Mouse (Mus musculus): ENCODE results near the gene Vwde. TPM values are rescaled to one million over a fixed set of nuclear protein-coding genes. Genes with fewer than 3 reads are reported as not detected.

Vwde gene
- polyA plus RNA-seq, 1 experiment from 2014 or later: 0.29 TPM

DNA sequence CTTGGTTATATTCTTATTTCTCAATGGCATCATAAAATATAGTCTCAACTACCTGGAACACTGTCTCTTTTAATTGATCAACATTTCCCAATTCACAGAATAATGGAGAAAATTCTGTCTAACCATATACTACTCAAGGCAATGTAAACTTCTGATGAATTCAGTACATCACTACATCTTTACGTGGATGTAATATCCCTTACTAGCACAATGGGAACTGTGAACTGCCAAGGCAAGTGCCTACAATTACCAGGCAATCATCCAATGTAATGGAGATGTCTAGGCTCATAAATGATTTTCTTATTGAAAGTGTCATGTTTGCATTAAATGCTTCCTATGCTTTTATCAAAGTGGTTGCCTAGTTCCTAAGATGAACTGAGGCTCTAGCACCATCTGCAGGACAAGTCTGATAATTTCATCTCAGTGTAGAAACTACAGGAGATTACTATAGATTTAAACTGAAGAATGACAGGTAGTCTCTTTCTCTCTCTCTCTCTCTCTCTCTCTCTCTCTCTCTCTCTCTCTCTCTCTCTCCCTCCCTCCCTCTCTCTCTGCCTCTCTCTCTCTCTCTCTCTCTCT, 72.6 kb downstream of the Vwde start:
- no peaks in the 10 kb centered on the region for H3K4me1 ChIP-seq
- no peak overlapping the region for H3K27ac ChIP-seq
- H3K9me3 ChIP-seq: peaks cover 8% of the 10 kb centered on the region; the same call in 1 of the 2 replicates
- H3K9ac ChIP-seq: no peak overlapping the region
- H3K4me3 ChIP-seq: no peak overlapping the region
- ATAC-seq (ENCODE audit: insufficient number of reproducible peaks, insufficient read depth, low FRiP score, low TSS enrichment): no peak
- H3K27me3 ChIP-seq: no peaks in the 10 kb centered on the region
- H3K4me2 ChIP-seq (replicated peaks): no peak overlapping the region
- 48% methylated on average over 1 of the region's 1 CpGs for WGBS
- H3K36me3 ChIP-seq: no peaks in the 10 kb centered on the region

DNA sequence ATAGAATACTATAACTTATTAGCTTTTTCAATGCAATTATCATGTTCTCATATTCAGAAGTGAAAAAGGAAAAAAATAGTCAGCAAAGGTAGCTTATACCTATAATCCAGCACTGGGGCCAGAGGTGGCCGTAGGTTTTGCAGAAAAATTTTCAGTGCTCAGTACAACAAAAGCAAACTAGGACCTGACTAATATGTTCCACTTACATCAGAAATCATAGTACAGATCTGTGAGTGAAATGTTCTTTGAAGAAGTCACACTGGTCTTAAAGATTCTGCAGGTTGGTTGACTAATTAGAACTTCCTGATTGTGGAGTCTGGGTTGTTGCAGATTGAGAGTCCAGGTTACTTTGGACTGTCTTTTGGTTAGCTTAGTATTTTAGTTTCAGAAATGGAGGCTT, 87.5 kb downstream of the Vwde start:
- no peak overlapping the region for H3K4me3 ChIP-seq
- H3K4me1 ChIP-seq: no peaks in the 10 kb centered on the region
- no peak overlapping the region for H3K4me2 ChIP-seq (replicated peaks)
- H3K36me3 ChIP-seq: no peaks in the 10 kb centered on the region
- 87% methylated on average over 1 of the region's 1 CpGs for WGBS
- ATAC-seq (ENCODE audit: insufficient number of reproducible peaks, insufficient read depth, low FRiP score, low TSS enrichment): no peak
- H3K9me3 ChIP-seq: no peaks in the 10 kb centered on the region
- H3K27me3 ChIP-seq: no peaks in the 10 kb centered on the region
- H3K27ac ChIP-seq: no peak overlapping the region
- no peak overlapping the region for H3K9ac ChIP-seq

DNA sequence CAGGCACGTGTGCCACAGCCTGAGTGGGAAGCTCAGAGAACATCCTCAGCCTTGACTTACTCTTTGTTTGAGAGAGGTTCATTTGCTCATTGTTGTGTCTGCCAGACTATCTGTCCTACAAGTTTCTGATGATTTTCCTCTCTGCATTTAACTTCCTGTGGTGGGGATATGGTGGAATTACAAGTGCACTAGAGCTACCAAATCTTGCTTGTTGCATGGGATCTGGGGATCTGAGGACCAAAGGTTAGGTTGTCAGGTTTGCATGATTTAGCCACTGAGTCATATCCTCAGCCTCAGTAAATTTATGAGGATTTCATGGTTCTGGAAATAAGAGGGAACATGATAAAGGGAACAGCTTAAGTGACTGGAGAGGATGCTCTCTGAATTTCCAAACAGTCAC, 116.1 kb downstream of the Vwde start:
- Histone ChIP-seq H3K36me3 (no peaks in the 10 kb centered on the region), H3K4me1 (no peaks in the 10 kb centered on the region), H3K4me2 (replicated peaks) (no peak overlapping the region), H3K9me3 (no peaks in the 10 kb centered on the region), H3K9ac (no peak overlapping the region), H3K27me3 (no peaks in the 10 kb centered on the region), H3K27ac (no peak overlapping the region), H3K4me3 (no peak overlapping the region)
- WGBS: 74% methylated on average over 1 of the region's 1 CpGs
- ATAC-seq (ENCODE audit: insufficient number of reproducible peaks, insufficient read depth, low FRiP score, low TSS enrichment): no peak

Other genes starting within 250 kb of the Vwde start
- gene Tmem106b, start 155.2 kb downstream of the Vwde start, polyA plus RNA-seq (2016; fragmentation: Nextera tagmentation; extraction: Ambion mirVana): 32.9 and 36.2 TPM in 2 replicates